Comparison of ENCODE assay signal across 25 mouse cellular contexts in the genomic region with DNA sequence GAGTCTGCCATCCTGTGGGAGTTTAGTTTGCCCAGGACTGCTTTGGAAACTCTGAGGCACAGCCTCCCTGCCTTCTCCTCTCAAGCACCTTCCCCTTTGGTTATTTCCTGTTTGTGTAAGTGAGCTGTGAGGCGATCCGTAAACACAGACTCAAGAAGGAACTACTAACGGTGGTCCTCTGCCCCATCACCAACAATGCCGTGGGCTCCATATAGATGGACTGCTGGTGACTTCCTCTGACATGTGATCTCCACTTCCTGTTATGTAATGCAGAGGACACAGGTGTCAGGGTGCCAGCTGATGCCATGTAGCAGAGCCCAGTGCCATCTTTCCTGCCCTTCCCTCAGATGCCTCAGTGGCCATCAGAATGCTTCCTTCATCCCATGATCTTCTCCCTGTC.
DNase-seq lines count a peak whose midpoint lies in the region; ATAC-seq lines count a peak whose summit lies in the region.
"Had no signal": no experiment of that assay in that cellular context is flagged by ENCODE, and none has a peak within 500 bp of the region (broad histone marks: within the 10 kb centered on the region; RNA-seq: fewer than 3 reads in every experiment).

No protein-coding gene starts in this region.

- peak; percentile 36; the same call in 1 of the 2 replicates for ATAC-seq in common myeloid progenitor, adult 5-6 weeks (replicated peaks; ENCODE audit: low read depth, poor library complexity, severe bottlenecking)
- ATAC-seq in erythroid progenitor cell, adult 5-6 weeks (replicated peaks; ENCODE audit: low FRiP score, poor library complexity, severe bottlenecking): no peak
- ATAC-seq: forebrain, embryonic 13.5 days; intestine, postnatal 0 days; lung, postnatal 0 days had no signal

- no peaks in the 10 kb centered on the region for H3K36me3 ChIP-seq in splenic B cell, adult 2 months (ENCODE audit: control insufficient read depth, insufficient read depth, low read length, poor library complexity, severe bottlenecking)

- no peaks in the 10 kb centered on the region for H3K27me3 ChIP-seq in splenic B cell, adult 2 months (ENCODE audit: control insufficient read depth, insufficient read depth, low read length, poor library complexity, severe bottlenecking)
- H3K27me3 ChIP-seq: CH12.LX; embryonic facial prominence, embryonic 15.5 days; forebrain, embryonic 13.5 days; limb, embryonic 13.5 days had no signal

- DNase-seq in spleen, postnatal 36 days (ENCODE audit: low spot score in 2 of 2): peak; percentile 12 to 14
- DNase-seq in spleen, adult 12 weeks (ENCODE audit: low spot score): no peak
- DNase-seq in A20 (ENCODE audit: low read depth, low spot score): peak; percentile 12
- peak; percentile 52 for DNase-seq in splenic B cell, adult 2 months (ENCODE audit: low read depth, low spot score)
- DNase-seq in kidney, postnatal 36 days: no peak
- DNase-seq: adrenal gland, postnatal 10 days; cerebellum, adult 11-12 months; cerebellum, adult 9-11 months; gastrocnemius, postnatal 14 days; heart, adult 18-20 months; kidney, adult 9 months; kidney, postnatal 10 days; lung, adult 18-20 months; lung, postnatal 4 days; midbrain, embryonic 14.5 days; retina, postnatal 1 day; right cerebral cortex, postnatal 14 days had no signal

Comparison
In these comparisons a context has a peak if more than half of its experiments do, and no peak if none do; other contexts are left out.
1. DNase-seq: peak in spleen, postnatal 36 days (2 of 2), A20 (single experiment) and splenic B cell, adult 2 months (single experiment); none in spleen, adult 12 weeks (single experiment) and kidney, postnatal 36 days (0 of 2).